Mouse (Mus musculus) liver, postnatal 0 days (tissue): ENCODE data around the gene Itgb5. TPM values are rescaled to one million over a fixed set of nuclear protein-coding genes. Genes with fewer than 3 reads are reported as not detected.

Experiments used
- ATAC-seq: fragments of 200-750 bp; cut with Nextera tagmentation; 2 replicates; pipeline ENCODE4 v1.8.0; 2017; ENCODE audit warnings: mild to moderate bottlenecking, moderate library complexity
- DNase-seq: peaks from one replicate; pipeline ENCODE4 v3.0.0-alpha.2; 2016
- H3K27ac ChIP-seq: fragments of 300-500 bp; sonication (generic); 2 replicates; pipeline ENCODE4 v1.5.1; 2014; ENCODE audit warnings: antibody characterized with exemption, moderate library complexity, mild to moderate bottlenecking, low read depth
- H3K27me3 ChIP-seq: fragments of 300-500 bp; sonication (generic); 2 replicates; pipeline ENCODE4 v1.6.1; 2014; ENCODE audit warnings: low read length, control low read depth, mixed read lengths; ENCODE audit not compliant: insufficient read depth
- H3K36me3 ChIP-seq: fragments of 300-500 bp; sonication (generic); replicated peaks from 2 replicates; pipeline ENCODE4 v1.6.1; 2014; ENCODE audit warnings: mild to moderate bottlenecking, control low read depth, low read length, moderate library complexity, mixed read lengths; ENCODE audit not compliant: insufficient read depth
- H3K4me1 ChIP-seq: fragments of 300-500 bp; sonication (generic); 2 replicates; pipeline ENCODE4 v1.6.1; 2014; ENCODE audit warnings: antibody characterized with exemption, mild to moderate bottlenecking, control low read depth; ENCODE audit not compliant: insufficient read depth
- H3K4me2 ChIP-seq: fragments of 300-500 bp; sonication (generic); 2 replicates; pipeline ENCODE4 v1.6.1; 2014; ENCODE audit warnings: low read depth, mild to moderate bottlenecking, low read length, moderate library complexity, mixed read lengths
- H3K4me3 ChIP-seq: fragments of 300-500 bp; sonication (generic); 2 replicates; pipeline ENCODE4 v1.5.1; 2014; ENCODE audit warnings: low read depth, low read length
- H3K9ac ChIP-seq: fragments of 300-500 bp; sonication (generic); replicated peaks from 2 replicates; pipeline ENCODE4 v1.6.1; 2014; ENCODE audit warnings: mild to moderate bottlenecking, moderate library complexity
- H3K9me3 ChIP-seq: fragments of 300-500 bp; sonication (generic); 2 replicates; pipeline ENCODE4 v1.6.1; 2016; ENCODE audit warnings: mild to moderate bottlenecking, control low read depth, low read length, mixed read lengths
- CTCF ChIP-seq: sonication (generic); IDR thresholded peaks from 2 replicates; pipeline ENCODE4 v1.5.1; 2016; ENCODE audit warnings: antibody characterized with exemption, low read depth
- EP300 ChIP-seq: IDR thresholded peaks from 2 replicates; pipeline ENCODE4 v1.6.1; 2016; ENCODE audit warnings: antibody characterized with exemption, low read depth, mild to moderate bottlenecking
- WGBS: fragments of 180-500 bp; shearing (Covaris S2); extraction: QIAGEN DNeasy Blood & Tissue Kit; methylation state at CpG from one replicate; pipeline ENCODE4 v1.1.7; 2014; ENCODE audit not compliant: insufficient replicate concordance; 5-methylcytosine and 5-hydroxymethylcytosine counted together
- polyA plus RNA-seq: library from polyadenylated mRNA; unstranded; fragments of >200 nt; fragmentation: Nextera tagmentation; extraction: Ambion mirVana; gene quantifications from 2 replicates; pipeline ENCODE4 v1.2.1, GENCODE M21; 2015

The Itgb5 gene
- polyA plus RNA-seq, 1 experiment from 2014 or later, result 16.1 TPM

DNA sequence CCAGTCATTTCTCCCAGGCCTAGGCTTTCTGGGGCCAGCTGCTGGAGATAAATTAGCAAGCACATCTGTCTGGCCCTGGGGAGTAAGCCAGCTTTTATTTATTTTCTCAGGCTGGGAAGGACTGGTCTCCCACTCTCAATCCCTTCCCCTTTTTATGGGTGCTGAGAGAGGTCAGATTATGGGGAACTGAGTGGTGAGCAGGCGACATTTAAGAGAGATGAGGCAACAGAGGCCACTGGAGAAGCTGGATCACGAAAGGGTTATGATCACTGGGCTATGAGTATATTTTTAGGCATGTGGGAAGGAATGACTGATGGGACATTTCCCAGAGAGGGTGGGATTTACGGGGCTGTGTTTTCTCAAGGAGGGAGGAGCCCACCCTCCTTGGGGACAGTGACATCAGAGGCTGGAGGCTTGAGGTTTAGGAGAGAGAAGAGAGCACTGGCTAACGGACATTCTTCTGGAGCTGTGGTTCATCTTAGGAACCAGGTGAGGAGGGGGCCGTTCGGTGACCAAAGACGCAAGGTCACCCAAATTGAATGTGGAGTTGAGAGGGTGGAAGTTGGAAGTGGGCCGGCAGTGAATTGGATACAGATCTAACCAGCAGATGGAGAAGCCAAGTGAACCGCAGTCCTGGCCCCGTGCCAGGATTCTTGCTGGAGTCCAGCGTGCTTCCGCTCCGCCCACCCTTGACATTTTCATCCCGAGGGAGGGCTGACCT, 62.3 kb downstream of the Itgb5 start:
- H3K4me1 ChIP-seq, result peaks cover 47% of the 10 kb centered on the region
- no peak for TF ChIP-seq EP300
- TF ChIP-seq CTCF, result peak; percentile 14; the same call in 1 of the 2 replicates
- peak overlapping the region; percentile 35 for H3K27ac ChIP-seq
- DNase-seq (peak; percentile 84), ATAC-seq (peak; percentile 65)
- no peak overlapping the region; the same call in 1 of the 2 replicates for H3K9ac ChIP-seq
- H3K4me2 ChIP-seq, result peak overlapping the region; percentile 34
- no peaks in the 10 kb centered on the region for H3K9me3 ChIP-seq
- H3K4me3 ChIP-seq, result no peak overlapping the region
- WGBS, result 20% methylated on average over 14 of the region's 14 CpGs
- H3K36me3 ChIP-seq, result no peaks in the 10 kb centered on the region
- no peaks in the 10 kb centered on the region for H3K27me3 ChIP-seq

DNA sequence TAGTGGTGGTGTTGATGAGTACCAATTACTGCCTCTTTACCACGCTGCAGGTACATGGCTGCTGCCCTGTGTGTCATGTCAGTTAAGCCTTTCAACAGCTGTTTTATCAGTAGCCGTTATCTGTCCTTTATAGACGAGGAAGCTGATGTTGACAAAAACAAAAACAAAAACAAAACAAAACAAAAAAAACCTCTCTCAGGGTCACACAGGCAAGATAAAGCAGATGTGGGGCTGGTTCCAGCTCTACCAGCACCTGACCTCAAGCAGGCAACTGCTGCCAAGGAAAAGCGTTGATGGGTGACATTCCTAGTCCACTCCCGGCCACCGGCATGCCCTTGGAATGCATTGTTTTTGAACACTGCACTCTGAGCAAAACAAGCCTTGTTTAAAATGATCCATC, 63.1 kb downstream of the Itgb5 start:
- H3K27ac ChIP-seq, result peak overlapping the region; percentile 13; the same call in 1 of the 2 replicates
- H3K9ac ChIP-seq, result no peak overlapping the region
- H3K27me3 ChIP-seq, result no peaks in the 10 kb centered on the region
- H3K4me1 ChIP-seq, result peaks cover 43% of the 10 kb centered on the region
- H3K36me3 ChIP-seq, result no peaks in the 10 kb centered on the region
- 48% methylated on average over 6 of the region's 6 CpGs for WGBS
- TF ChIP-seq CTCF (no peak), EP300 (no peak)
- H3K4me3 ChIP-seq, result no peak overlapping the region
- H3K9me3 ChIP-seq, result no peaks in the 10 kb centered on the region
- no peak for DNase-seq
- peak overlapping the region; percentile 34 for H3K4me2 ChIP-seq
- ATAC-seq, result 0 out of 2 replicates have a peak, but pooled peaks have one; percentile 18

DNA sequence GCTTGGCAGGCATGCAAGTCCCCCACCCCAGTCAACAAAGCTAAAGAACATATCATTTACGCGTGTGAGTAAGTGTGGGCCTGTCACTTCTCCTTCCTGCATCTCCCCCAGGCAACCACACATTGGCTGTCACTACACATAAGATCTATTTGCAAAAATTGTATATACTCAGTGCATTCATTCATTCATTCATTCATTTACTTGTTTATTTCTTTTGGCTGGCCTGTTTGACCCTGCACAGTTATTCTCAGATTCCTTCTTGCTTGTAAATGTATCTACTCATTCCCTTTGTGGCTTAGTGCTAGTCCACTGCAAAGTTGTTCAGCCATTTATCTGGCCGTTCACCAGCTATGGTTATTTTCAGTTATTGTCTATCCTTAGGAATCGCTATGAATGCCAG, 64.3 kb downstream of the Itgb5 start:
- ATAC-seq, result no peak
- no peaks in the 10 kb centered on the region for H3K9me3 ChIP-seq
- no peak overlapping the region for H3K4me3 ChIP-seq
- H3K4me1 ChIP-seq, result peaks cover 43% of the 10 kb centered on the region
- H3K9ac ChIP-seq, result no peak overlapping the region
- DNase-seq, result no peak
- WGBS, result 56% methylated on average over 4 of the region's 4 CpGs
- H3K4me2 ChIP-seq, result no peak overlapping the region
- TF ChIP-seq CTCF (no peak), EP300 (no peak)
- no peaks in the 10 kb centered on the region for H3K36me3 ChIP-seq
- H3K27me3 ChIP-seq, result no peaks in the 10 kb centered on the region
- 0 out of 2 replicates have a peak overlapping the region, but pooled peaks have one; percentile 11 for H3K27ac ChIP-seq

DNA sequence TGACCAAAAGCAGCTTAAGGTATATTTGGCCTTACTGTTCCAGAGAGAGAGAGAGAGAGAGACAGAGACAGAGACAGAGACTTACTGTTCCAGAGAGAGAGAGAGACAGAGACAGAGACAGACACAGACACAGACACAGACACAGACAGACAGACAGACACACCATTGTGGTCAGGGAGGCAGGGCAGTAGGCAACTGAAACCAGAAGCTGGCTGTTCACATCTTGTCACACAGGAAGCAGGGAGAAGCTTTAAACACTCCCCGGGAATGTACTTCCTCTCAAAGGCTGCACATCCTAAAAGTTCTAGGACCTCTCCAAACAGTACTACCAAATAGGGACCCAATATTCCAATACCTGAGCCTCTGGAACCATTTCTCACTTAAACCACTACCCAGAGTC, 65.0 kb downstream of the Itgb5 start:
- H3K9ac ChIP-seq, result no peak overlapping the region
- TF ChIP-seq CTCF (no peak), EP300 (no peak)
- peaks cover 43% of the 10 kb centered on the region for H3K4me1 ChIP-seq
- H3K4me2 ChIP-seq, result no peak overlapping the region
- H3K27me3 ChIP-seq, result no peaks in the 10 kb centered on the region
- no peaks in the 10 kb centered on the region for H3K36me3 ChIP-seq
- 6% methylated on average over 1 of the region's 1 CpGs for WGBS
- DNase-seq (no peak), ATAC-seq (no peak)
- H3K9me3 ChIP-seq, result no peaks in the 10 kb centered on the region
- H3K27ac ChIP-seq, result 0 out of 2 replicates have a peak overlapping the region, but pooled peaks have one; percentile 11
- no peak overlapping the region for H3K4me3 ChIP-seq

DNA sequence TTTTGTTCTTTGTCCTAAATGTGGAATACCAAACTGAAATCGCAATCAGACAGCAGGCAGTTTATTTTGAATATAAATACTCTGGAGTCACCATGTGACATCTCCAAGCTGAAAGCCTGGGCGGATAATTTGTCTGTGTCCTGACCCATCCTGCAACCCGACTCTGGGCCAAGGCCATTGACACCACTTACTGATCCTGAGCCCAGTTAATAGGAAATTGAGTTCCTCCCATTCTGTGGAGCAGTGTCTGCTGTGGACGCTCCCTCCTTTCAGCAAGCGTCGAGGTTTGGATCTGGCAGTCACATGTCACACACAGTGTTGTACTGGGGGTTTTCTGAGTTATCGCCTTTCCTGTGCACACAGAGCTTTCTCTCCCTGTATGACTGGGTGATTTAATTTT, 66.2 kb downstream of the Itgb5 start:
- no peaks in the 10 kb centered on the region for H3K27me3 ChIP-seq
- H3K4me1 ChIP-seq, result peaks cover 38% of the 10 kb centered on the region
- no peak for TF ChIP-seq EP300
- TF ChIP-seq CTCF, result no peak
- no peak overlapping the region for H3K27ac ChIP-seq
- H3K4me3 ChIP-seq, result no peak overlapping the region
- no peaks in the 10 kb centered on the region; the same call in 1 of the 2 replicates for H3K36me3 ChIP-seq
- 54% methylated on average over 7 of the region's 7 CpGs for WGBS
- no peak overlapping the region for H3K4me2 ChIP-seq
- 0 out of 2 replicates have a peak, but pooled peaks have one; percentile 25 for ATAC-seq
- H3K9ac ChIP-seq, result no peak overlapping the region
- no peak for DNase-seq
- no peaks in the 10 kb centered on the region for H3K9me3 ChIP-seq

DNA sequence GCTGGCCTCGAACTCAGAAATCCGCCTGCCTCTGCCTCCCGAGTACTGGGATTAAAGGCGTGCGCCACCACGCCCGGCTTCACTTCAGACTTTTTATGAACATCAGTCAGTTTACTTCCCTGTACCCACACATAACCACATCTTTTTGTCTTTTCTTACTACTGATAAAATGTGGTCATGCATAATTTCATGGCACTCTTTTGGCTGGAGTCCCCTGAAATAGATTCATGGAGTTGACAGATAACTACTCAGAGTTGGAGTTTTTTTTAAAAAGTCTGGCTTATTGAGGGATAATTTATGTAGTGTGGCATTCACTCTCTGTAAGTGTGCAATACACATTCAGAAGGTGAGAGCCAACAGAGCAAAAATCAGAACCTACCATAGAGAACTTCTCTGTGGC, 67.3 kb downstream of the Itgb5 start:
- H3K4me2 ChIP-seq, result no peak overlapping the region
- WGBS, result 68% methylated on average over 7 of the region's 7 CpGs
- H3K27ac ChIP-seq, result no peak overlapping the region
- no peak for TF ChIP-seq EP300
- no peak for TF ChIP-seq CTCF
- no peak overlapping the region for H3K9ac ChIP-seq
- no peaks in the 10 kb centered on the region for H3K9me3 ChIP-seq
- no peaks in the 10 kb centered on the region for H3K27me3 ChIP-seq
- no peak overlapping the region for H3K4me3 ChIP-seq
- DNase-seq (no peak), ATAC-seq (no peak)
- H3K36me3 ChIP-seq, result peaks cover 3% of the 10 kb centered on the region; the same call in 1 of the 2 replicates
- peaks cover 27% of the 10 kb centered on the region for H3K4me1 ChIP-seq
